Mouse (Mus musculus): ENCODE data around the gene Ctbp2.

Gene Ctbp2

DNA sequence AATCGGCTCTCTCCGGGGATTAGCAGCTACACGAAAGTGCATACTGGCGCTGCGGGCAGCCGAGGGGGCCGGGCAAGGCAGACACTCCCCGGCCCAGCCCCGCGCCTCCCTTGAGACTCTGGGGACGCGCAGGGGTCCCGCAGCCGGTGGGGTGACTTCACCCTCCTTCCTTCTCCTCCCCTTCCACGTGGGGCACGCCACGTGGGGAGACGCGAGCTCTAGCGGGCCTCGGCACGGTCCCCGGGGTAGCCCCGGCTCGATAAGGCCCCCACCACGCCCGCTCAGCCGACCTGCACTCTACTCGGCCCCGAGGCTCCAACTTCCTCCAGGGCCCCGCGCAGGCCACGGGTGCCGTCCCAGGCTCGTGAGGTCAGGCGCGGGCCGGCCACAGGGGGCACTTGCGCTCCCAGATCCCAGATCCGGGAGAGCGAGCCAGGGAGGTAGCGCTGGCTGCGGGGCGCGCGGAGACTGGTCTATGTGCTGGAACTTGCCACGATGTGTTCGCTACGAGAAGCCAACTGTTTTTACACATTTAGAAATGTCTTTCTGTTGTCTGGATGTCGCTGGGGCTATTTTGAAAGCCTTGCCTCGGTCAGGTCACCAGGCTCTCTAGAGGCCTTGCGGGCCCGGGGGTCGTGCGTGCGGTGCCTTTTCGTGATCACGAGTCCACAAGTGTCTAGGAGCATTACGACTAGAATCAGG is at the start of gene Ctbp2:
TSS of gene Ctbp2 (minus strand) at position 356 of the 702 bp plus-strand sequence.
- peak; percentile 80 for DNase-seq

DNA sequence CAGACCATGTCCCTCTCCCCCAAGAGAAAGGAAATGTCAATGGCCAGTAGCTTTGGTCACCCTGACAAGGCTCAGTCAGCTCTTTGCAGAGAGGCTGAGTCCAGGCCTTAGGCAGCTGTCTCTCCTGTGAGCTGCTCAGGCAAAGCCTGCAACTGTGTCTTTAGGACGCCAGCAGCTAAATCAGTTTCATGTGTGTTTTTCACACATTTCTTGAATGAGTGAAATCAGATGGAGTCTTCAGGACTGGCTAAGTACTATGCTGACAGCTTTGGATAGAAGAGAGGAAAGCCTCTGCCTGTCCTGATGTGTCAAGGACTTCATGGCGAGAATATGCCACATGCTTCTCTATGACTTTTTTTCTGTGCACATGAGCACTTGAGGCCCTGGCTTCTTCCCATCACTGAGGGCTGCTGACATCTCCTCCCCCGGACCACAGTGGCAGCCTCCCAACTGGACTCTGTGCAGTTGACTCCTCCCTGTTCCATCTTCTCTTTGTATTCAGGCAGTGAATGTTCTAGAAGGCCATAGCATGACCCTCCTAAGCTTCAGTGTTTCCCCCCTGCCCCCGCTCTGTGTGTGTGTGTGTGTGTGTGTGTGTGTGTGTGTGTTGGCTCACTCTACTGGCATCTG is 47.4 kb upstream of the Ctbp2 start:
- DNase-seq: no peak

DNA sequence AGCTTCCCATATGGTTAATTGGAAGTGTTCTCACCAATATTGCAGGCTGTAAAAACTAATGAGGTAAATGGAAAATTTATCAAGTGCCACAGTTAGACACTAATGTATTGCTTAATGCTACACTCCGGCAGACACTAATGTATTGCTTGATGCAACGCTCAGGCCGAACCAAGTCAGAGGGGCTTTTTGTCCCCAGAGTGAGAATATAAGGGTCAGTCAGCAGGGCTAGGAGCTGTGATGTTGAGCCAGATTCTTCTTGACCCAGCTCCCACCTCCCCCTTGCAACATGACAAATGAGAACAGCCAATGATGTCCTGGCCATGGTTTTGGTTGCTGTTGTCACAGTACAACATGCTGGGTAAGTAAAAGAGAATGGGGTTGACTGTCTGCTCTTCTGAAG is 44.8 kb upstream of the Ctbp2 start:
- DNase-seq: no peak

DNA sequence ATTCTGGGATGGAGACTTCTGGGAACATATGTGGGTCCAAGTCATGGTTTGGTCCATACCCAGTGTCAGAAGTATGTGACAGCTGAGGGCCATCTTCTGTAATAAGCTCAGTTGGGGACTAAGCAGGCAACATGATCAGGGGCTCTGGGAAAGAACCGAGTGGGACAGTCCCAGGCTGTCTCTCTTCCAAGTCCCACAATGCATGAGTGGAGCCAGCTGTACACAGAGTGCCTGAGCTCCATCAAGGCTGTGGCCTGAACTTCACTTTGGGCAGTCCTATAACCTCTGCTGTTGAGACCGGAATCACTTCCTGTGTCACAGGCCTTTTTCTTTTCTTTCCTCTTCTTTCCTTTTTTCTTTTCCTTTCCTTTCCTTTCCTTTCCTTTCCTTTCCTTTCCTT is 43.7 kb upstream of the Ctbp2 start:
- DNase-seq: no peak

DNA sequence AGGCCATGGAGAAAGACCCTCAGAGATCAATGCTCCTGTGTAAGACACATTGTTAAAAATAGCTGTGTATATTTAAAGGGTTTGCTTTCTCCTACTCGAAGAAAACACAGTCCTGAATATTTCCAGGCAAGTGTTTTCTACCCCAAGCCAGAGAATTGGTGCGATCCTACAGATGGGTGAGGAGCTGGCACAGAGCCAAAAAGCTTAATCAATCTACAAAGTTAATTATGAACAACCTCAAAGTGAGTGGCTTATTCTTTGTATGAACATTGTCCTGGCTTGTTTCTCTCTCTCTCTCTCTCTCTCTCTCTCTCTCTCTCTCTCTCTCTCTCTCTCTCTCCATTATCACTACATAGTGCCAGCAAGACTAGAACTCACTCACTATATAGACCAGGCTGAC is 40.6 kb upstream of the Ctbp2 start:
- no peak for DNase-seq

DNA sequence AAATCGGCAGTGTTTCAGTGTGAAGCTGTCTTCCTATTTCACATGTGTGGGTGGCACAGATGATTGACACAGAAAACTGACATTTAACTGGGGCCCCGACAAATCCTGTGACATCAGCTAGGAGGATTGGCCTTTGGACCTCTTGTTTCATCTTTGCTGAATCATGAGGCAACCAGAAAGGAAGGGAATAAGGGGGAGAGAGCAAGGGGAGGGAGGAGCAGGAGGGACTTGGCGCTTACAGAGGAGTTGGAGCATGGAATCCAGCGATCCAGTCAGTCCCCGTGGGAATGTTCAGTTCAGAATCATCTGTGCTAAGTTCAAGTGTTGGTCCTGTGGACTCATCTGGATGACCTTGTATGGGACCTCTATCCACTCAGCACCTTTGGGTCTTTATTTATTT is 38.9 kb upstream of the Ctbp2 start:
- peak; percentile 62 for DNase-seq

DNA sequence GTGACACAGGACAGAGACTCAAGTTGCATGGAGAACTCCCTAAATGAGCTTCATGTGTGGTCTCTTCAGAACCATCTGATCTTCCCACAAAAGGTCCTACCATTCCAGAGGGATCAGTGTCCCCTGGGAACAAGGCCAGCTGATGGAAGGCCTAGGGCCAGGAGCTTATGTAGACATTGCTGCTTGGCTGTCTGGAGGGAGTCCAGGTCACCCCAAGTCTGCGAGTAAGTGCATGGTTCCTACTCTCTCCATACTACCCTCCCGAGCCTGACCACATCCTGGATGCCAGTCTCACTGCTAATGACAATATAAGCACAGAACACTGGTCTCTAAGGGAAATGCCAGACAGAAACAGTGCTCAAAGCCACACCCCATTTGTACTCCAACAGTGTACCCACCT is 38.0 kb upstream of the Ctbp2 start:
- DNase-seq: no peak

DNA sequence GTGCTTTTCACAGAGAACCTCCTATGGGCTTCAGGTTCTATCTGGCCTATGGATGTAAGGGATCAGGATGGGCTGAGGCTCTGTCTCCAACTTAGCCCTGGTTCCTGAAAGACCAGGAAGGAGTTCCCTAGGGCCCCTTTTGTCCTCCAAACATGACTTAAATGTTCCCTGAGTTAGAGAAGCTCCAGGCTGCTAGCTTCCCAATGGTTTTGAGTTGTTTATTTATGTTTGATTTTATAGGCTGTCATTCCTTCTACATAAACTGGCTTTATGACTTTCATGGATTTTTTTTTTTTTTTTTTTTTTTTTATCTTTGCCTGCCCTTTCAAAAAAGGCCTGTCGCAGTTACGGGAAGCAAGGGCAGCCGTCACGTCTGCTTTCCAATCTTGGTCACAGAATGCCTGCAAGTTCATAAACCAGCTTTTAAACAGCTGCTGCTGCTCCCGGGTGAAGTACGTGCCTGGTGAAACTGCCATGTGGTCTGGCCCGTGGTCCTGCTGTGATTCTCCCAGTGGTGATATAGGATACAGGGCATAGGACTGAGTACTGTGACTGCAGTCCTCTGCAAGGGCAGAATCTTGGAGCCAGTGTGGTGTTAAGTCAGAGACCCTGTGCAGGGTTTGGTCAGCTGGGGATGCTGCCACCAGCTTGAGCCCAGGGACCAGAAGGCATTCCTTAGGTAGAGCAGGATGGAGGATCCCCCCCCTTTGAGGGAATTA is 37.4 kb upstream of the Ctbp2 start:
- DNase-seq: no peak

DNA sequence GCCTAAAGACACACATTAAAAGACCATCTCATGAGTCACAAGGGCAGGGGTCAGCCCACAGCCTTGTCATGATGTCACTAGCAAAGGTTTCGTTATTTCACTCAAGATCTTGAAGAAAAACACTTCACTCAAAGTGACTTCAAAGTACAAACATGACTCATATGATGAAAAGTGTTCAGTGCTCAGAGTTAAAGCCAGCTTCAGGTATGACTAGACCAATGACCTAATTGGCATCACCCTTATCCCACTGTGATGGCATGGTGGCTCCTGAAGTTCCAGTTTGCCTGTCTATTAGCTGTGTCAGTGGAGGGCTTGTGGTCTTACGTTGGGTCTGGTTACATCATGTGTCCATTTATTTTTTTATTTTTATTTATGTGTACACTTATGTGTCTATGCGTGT is 35.4 kb upstream of the Ctbp2 start:
- no peak for DNase-seq

DNA sequence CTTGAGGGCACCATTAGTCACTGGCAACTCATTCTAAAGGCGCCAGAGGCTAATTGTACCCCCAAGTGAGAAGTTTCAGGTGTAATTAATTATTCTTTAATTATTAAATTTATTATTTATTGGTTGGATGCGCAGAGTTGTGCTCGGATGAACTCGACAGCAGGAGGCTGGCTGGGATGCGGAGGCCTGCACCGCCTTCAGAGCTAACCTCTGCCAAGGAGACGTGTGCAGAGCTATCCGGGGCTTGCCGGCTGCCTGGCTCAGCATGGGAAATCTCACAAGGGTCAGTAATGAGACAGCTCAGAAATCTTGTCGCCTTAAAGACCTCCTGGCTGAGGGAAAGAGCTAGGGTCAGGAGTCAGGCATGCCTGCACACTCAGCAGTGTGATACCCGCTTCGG is 31.5 kb upstream of the Ctbp2 start:
- DNase-seq: no peak

DNA sequence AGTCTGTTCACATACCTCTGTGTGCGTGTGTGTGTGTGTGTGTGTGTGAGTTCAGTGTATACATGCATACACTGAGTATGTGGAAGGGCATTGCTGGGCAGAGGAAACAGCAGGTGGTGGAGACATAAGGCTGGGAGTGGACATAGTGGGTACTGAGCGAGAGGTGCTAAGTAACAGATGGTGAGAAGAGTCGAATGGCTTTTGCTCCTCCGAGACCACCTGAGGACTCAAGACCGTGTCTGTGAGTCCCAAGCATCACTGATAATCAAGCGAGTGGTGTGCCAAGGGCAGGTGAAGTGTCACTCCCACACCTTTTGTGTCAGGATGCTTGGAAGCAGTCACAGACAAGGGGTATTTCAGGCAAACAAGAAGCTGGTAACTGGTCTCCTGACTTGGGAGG is 30.7 kb upstream of the Ctbp2 start:
- no peak for DNase-seq

DNA sequence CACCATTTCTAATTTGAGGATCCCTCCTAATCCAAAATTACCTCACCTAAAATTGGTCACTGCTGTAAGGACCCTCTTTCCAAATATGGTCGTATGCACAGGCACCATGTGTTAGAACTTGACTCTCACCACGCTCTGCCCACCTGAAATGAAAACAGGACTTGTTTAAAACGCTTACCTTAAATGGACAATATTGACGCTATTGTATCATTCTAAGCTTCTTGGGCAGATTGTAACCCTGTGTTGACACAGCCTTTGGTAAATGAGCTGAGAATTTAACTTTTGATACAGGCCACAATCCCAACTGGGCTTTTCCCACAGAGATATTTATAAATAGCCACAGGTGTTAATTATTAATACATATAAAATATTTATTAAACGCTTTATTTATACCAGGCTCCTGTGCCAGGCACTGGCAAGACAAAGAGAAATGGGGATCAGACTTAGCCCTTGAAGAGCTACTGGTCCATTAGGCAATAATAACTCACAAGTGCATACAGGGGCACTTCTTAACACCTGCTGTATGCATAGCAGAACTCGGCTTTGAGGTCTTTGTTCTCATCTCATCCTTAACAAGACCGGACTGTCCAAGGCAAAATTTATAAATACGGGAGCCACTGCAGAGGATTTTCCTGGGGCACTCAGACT is 15.7 kb upstream of the Ctbp2 start:
- no peak for DNase-seq

DNA sequence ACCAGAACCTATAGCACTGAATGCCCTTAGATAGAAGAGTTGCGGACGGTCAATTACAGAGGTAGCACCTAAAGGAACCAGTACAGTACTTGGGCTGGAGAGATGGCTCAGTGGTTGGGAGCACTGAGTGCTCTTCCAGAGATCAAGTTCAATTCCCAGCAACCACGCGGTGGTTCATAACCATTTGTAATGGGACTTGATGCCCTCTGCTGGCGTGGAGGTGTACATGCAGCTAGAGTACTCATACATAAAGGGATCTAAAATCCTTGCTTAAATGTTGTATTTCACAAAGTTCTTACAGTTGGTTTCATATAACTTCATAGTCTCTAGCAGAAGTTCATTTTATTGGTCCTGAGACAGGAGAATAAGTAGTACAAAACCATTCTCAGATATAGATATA is 9.4 kb upstream of the Ctbp2 start:
- no peak for DNase-seq

DNA sequence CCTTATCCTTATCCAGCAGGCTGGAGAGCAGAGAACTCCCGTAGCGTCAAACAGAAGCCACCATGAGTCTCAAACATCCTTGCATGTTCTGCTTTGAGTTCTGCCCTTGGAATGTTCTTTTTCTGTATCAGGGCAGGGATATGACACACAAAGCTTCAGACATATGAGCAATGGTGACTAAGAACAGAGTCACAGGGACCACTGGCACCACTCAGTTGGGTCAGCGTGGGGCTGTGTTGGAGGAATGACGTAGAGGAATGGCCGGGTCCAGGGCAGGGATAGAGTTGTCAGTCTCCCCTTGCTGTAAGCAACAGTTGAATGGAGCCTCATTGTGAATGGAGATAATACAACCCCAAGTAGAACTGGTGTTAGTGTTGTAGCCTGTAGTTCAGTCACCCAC is 8.5 kb upstream of the Ctbp2 start:
- no peak for DNase-seq

DNA sequence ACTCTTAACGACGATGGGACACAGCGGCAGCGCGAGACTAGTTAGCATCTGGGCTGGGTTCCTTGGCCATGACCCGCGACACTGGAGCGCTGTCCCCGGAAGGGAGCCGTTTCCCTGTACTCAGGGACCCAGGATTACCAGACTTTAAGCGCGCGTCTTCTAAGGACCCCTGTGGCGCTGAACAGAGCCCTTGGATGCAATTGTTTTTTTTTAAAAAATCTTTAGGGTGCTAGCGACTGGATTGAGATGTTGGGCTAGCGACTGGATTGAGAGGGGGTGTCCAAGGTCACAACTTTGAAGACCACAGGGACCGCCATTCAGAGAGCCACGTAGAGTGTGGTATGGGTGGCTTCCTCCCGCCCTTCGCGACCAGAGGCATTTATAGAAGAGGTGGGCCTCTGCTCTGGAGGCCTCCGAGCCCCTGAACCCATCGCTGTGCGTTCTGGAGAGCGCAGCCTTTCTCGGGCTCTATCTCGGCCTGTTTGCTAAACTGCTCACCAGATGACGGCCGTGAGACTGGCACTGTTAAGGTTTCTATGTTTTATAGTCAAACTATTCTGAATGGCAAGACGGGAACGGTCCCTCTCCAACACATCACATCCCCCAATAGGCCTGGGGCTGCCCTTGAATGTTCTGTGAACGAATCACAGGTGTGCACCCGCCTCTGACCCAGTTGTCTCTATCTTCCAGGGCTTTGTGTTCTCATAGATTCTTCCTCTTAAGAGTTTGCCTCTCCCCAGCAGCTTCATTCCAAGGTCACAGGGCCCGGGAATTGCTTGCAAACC is 739 bp upstream of the Ctbp2 start:
- DNase-seq: no peak

DNA sequence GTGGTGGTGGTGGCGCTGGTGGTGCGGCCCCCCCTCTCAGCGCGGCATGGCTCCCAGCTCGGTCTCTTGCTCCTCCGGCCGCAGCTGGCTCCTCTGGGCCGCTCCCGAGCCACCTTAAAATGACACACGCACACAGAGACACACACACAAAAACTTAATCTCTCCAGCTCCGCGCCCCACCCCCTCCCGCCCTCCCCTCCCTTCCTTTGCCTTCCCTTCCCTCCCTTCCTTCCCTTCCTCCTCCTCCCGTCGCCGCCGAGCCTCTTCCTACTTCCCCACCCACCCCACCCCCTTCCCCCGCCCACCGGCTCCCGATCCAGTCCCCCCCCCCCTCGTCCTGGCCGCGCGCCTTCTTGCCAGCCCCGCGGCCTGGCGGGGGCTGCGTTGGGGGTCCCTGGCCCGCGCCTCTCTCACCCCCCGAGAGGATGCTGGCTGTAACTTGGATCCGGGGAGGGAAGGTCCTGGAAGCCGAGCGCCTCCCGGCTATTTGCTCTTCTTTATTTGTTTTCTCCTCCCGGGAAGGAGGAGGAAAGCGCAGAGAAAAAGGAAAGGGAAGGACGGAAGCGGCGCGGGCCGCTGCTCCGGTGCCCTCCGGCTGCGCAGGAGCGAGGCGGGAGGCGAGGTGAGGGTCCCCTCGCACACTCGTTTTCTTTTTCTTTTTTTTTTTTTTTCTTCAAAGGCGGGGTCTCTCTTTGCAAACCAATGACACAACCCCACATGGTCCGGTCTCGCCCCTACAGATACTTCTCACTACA is 733 bp downstream of the Ctbp2 start, which contains the start of gene Fgfr2:
TSS of gene Fgfr2 (minus strand) at position 107 of the 755 bp plus-strand sequence.
- peak; percentile 61 for DNase-seq

DNA sequence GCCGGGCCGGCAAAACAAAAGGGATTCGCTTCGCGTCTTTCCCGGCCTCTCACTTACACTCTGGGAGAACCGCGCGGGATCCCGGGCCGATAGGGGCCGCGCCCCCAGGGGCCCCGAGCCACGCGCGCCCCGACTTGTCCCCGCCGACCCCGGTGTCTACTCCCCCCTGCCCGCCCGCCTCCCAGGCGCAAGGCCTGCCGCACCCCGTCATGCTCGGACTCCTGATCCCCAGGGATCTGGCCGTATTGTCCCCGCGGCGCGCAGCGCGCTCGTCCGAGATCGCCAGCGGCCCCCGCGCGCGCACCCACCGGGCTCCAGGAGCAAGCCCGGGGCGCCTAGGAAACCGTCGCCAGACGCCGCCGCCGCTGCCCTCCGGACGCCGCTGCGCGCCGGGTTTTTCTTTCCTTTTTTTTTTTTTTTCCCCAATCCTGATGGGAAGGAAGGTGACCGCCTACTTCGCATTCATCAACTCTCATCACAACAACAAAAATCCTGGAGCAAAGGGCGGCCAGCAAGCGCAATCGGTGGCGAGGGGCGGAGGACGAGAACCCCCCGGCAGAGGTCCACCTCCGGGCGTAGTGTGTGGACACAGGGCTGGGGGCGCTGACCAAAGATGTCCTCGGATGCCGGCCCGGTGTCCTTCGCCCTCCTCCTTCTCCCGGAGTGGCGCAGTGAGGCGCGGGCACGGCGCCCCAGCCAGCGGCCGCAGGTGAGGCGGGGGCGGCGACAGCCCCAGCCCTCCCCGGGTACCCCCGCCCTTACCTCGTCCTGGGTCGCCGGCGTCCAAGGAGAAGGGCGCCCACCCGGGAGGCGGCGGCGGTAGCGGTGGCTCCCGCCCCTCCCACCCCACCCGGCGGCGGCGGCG is 1.5 kb downstream of the Ctbp2 start:
- DNase-seq: peak; percentile 47

DNA sequence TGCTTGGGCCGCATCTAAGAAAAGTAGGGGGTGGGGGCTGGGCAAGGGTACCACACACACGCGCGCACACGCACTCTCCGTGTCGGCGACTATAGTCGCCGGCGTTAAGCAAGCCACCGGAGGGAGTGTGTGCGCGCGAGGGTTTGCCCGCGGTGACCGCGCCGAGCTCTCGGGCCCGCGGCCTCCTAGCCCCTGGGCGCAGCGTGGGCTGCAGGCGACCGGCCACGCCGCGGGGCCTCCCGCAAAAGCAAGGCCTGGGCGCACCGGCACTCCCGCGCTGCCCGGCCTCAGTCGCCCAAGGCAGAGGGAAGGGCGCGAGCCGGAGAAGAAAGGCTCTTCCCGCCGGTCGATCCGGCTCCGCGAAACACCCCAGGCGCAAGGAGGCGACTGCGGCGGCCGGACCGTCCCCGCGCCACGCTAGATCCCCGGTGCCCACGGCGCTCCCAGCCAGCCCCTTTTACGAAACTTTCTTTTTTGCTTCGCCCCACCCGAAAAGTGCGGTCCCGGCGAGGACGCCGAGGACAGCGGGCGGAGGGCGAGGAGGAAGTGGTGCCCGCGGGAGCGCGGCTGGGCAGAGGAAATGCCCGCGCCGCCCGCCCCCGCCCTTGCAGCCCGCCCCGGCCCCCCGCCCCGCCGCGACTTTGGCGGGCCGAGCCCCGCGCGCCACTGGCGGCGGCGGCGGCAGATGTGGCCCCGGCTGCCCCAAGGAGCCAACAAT is 2.3 kb downstream of the Ctbp2 start:
- peak; percentile 39 for DNase-seq

DNA sequence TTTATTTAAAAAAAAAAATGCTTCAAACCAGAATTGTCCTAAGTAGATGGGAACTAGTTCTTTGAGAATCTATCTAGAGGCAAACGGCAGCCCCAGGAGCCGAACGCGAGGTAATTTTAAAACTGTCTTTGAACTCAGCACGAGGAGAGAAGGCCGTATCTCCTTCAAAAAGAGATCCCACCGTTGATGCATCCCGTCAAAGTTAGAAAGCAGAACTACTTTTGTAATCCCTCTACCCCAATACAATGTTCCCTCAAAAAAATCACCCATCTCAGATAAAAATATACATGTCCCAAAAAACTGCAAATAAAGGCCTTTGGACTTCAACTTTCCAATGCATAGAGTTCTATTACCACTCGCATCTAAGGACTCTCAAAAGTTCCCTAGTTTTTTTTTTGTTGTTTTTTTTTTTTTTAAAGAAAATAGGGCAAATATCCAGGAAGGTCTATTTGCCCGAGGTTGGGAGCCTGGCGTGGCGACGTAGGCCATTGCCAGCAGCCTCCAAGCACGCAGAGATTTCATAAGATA is 3.0 kb downstream of the Ctbp2 start:
- DNase-seq: no peak

DNA sequence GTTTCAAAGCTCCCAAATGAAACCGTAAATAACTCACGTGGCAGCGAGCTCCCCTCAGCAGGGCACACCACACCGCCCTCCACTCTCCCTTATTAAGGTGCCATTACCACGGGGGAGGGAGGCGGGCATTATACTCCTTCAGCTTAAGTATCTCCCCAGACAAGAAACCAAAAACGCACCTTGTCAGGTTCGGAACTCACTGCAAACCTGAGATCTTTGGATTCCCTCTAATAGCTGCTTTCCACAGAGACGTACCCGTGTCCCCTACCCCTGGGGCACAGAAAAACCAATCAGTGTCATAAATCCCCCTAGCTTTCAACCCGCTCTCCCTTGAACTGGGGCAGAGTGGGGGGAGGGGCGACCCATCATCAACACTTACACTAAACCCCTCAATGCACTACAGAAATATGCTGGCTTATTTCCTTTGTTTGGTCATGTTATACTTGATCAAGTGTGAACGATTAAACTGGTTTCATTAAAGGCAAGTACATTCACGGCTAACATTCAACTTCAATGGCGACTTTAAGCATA is 3.9 kb downstream of the Ctbp2 start:
- peak; percentile 27 for DNase-seq

Data from kidney, adult 11 months (tissue).